Mouse (Mus musculus): Measurements from ENCODE around the gene Yipf4. TPM values are rescaled to one million over a fixed set of nuclear protein-coding genes. Genes with fewer than 3 reads are reported as not detected.

The Yipf4 gene
- total RNA-seq (2012; rRNA removed) (28.9 and 32.9 TPM in 2 replicates), total RNA-seq (2014; rRNA removed) (77.7 and 81.3 TPM in 2 replicates), polyA plus RNA-seq (2012; ENCODE audit: insufficient read length, low read depth) (41.6 and 42.8 TPM in 2 replicates)

- peak; percentile 96 for DNase-seq (ENCODE audit: extremely low read depth)
- Histone ChIP-seq H3K4me3 (replicated peaks in 1 of 3; ENCODE audit: low read depth in 2 of 3, low read length in 2 of 3, poor library complexity in 1 of 3) (peak within 1 kb of the TSS; percentile 71 to 79 (median 74)), H3K4me1 (ENCODE audit: control insufficient read depth in 1 of 2, insufficient read depth in 2 of 2) (peaks cover 0 to 10% of the 10 kb centered on the region in 2 experiments; a peak in 2 of 4 replicates), H3K4me2 (ENCODE audit: insufficient read depth, low read depth, poor library complexity, severe bottlenecking) (peak within 1 kb of the TSS; percentile 87), H3K27ac (ENCODE audit: insufficient read depth, low read depth) (peak within 1 kb of the TSS; percentile 58), H3K9me3 (replicated peaks; ENCODE audit: low read length) (no peaks in the 10 kb centered on the region), H3K9ac (ENCODE audit: insufficient read depth, low read depth) (peak within 1 kb of the TSS; percentile 84), H3K27me3 (replicated peaks) (no peaks in the 10 kb centered on the region), H3K36me3 (replicated peaks in 1 of 2; ENCODE audit: control insufficient read depth in 1 of 2, insufficient read depth in 1 of 2, low read length in 1 of 2) (peaks cover 5 to 19% of the 10 kb centered on the region in 2 experiments), H3K79me2 (replicated peaks; ENCODE audit: control insufficient read depth, extremely low read depth, insufficient read depth, poor library complexity, severe bottlenecking) (peaks cover 20% of the 10 kb centered on the region)
- in situ Hi-C loops (cut with MboI; ENCODE audit: low pct_ligation_motif_present, low pct_unique_long_range_greater_than_20kb, low sequenced_read_pairs), result no loop called here
- TF ChIP-seq JUND (conservative IDR thresholded peaks at IDR 0.05; ENCODE audit: low read depth, low read length), result no peak
- no peak for TF ChIP-seq SMC3 (IDR thresholded peaks at IDR 0.05; ENCODE audit: low read depth, low read length)
- no peak for TF ChIP-seq BHLHE40 (IDR thresholded peaks at IDR 0.05; ENCODE audit: low read depth, low read length)
- TF ChIP-seq MEF2A (IDR thresholded peaks at IDR 0.05; ENCODE audit: borderline replicate concordance, low read depth, low read length), result peak; percentile 56; the same call in 1 of the 2 replicates
- TF ChIP-seq KAT2A (IDR thresholded peaks at IDR 0.05; ENCODE audit: insufficient replicate concordance, low read length), result peak; percentile 89; the same call in 1 of the 2 replicates
- no peak for TF ChIP-seq EP300 (IDR thresholded peaks at IDR 0.05; ENCODE audit: low read length)
- no peak for TF ChIP-seq USF1 (IDR thresholded peaks at IDR 0.05; ENCODE audit: low read depth, low read length)
- no peak for TF ChIP-seq MAFK (IDR thresholded peaks at IDR 0.05; ENCODE audit: insufficient replicate concordance, low read length)
- peak; percentile 92 for TF ChIP-seq HCFC1 (IDR thresholded peaks at IDR 0.05; ENCODE audit: low read depth, low read length)
- 0 out of 2 replicates have a peak, but pooled peaks have one; percentile 28 for TF ChIP-seq IRF4 (IDR thresholded peaks at IDR 0.05; ENCODE audit: low read depth, low read length)
- TF ChIP-seq ELF1 (IDR thresholded peaks at IDR 0.05; ENCODE audit: low read depth, low read length), result peak; percentile 98
- TF ChIP-seq MYC (IDR thresholded peaks at IDR 0.05; ENCODE audit: low read depth, low read length), result 0 out of 2 replicates have a peak, but pooled peaks have one; percentile 52
- TF ChIP-seq ETS1 (conservative IDR thresholded peaks at IDR 0.05; ENCODE audit: low read depth, low read length), result peak; percentile 52; the same call in 1 of the 2 replicates
- peak; percentile 43; the same call in 1 of the 2 replicates for TF ChIP-seq NRF1 (IDR thresholded peaks at IDR 0.05; ENCODE audit: low read depth, low read length)
- TF ChIP-seq MXI1 (IDR thresholded peaks at IDR 0.05; ENCODE audit: low read depth, low read length), result peak; percentile 91
- peak; percentile 80; the same call in 1 of the 2 replicates for TF ChIP-seq UBTF (IDR thresholded peaks at IDR 0.05; ENCODE audit: low read depth, low read length)
- TF ChIP-seq ZC3H11A (IDR thresholded peaks at IDR 0.05; ENCODE audit: low read depth, low read length), result no peak
- TF ChIP-seq GABPA (IDR thresholded peaks at IDR 0.05; ENCODE audit: insufficient replicate concordance, low read depth, low read length), result no peak
- no peak for TF ChIP-seq ZMIZ1 (IDR thresholded peaks at IDR 0.05; ENCODE audit: low read depth, low read length)
- no peak for TF ChIP-seq RAD21 (IDR thresholded peaks at IDR 0.05; ENCODE audit: low read depth, low read length)
- TF ChIP-seq POLR2A (IDR thresholded peaks at IDR 0.05; ENCODE audit: low read depth, low read length), result peak; percentile 82
- TF ChIP-seq TBP (conservative IDR thresholded peaks at IDR 0.05; ENCODE audit: low read depth, low read length), result 0 out of 2 replicates have a peak, but pooled peaks have one; percentile 79
- TF ChIP-seq CHD2 (IDR thresholded peaks at IDR 0.05; ENCODE audit: low read length), result peak; percentile 87
- TF ChIP-seq JUN (IDR thresholded peaks at IDR 0.05; ENCODE audit: insufficient read depth, low read depth, low read length), result no peak
- TF ChIP-seq ZKSCAN1 (IDR thresholded peaks at IDR 0.05; ENCODE audit: borderline replicate concordance, low read depth, low read length), result no peak
- peak; percentile 99 for TF ChIP-seq SIN3A (IDR thresholded peaks at IDR 0.05; ENCODE audit: low read length)
- TF ChIP-seq TCF12 (IDR thresholded peaks at IDR 0.05; ENCODE audit: low read depth, low read length), result peak; percentile 78
- TF ChIP-seq PAX5 (IDR thresholded peaks at IDR 0.05; ENCODE audit: low read length), result no peak
- no peak for TF ChIP-seq CTCF (conservative IDR thresholded peaks at IDR 0.05 in 1 of 2, IDR thresholded peaks at IDR 0.05 in 1 of 2; ENCODE audit: low read depth in 2 of 2, low read length in 2 of 2)
- TF ChIP-seq CHD1 (IDR thresholded peaks at IDR 0.05; ENCODE audit: low read depth, low read length), result no peak
- no peak for TF ChIP-seq USF2 (conservative IDR thresholded peaks at IDR 0.05; ENCODE audit: low read depth, low read length)
- TF ChIP-seq POLR2AphosphoS2 (IDR thresholded peaks at IDR 0.05; ENCODE audit: low read depth, low read length), result no peak
- no peak for TF ChIP-seq MAZ (IDR thresholded peaks at IDR 0.05; ENCODE audit: low read depth, low read length)
- no peak for TF ChIP-seq E2F4 (IDR thresholded peaks at IDR 0.05; ENCODE audit: insufficient replicate concordance, low read depth, low read length)
- TF ChIP-seq ZNF384 (IDR thresholded peaks at IDR 0.05; ENCODE audit: low read depth, low read length), result peak; percentile 90
- no peak for TF ChIP-seq RCOR1 (conservative IDR thresholded peaks at IDR 0.05; ENCODE audit: low read depth, low read length)
- no peak for TF ChIP-seq NELFE (IDR thresholded peaks at IDR 0.05; ENCODE audit: low read depth, low read length)
- TF ChIP-seq MAX (IDR thresholded peaks at IDR 0.05; ENCODE audit: low read length), result peak; percentile 85
- dilution Hi-C loops (cut with MboI; ENCODE audit: extremely low pct_ligation_motif_present, extremely low pct_unique_long_range_greater_than_20kb, low sequenced_read_pairs), result no loop called here
These were observed at the start of gene Yipf4 for GRCm38 (mm10) chr17:74489024-74489900. TSS of gene Yipf4 (plus strand) at chr17:74489493.
